Mouse (Mus musculus): ENCODE measurements around the gene Wapl.
A peak's percentile ranks its signal among the peaks of the same experiment; 100 is the strongest.

Gene Wapl

DNA sequence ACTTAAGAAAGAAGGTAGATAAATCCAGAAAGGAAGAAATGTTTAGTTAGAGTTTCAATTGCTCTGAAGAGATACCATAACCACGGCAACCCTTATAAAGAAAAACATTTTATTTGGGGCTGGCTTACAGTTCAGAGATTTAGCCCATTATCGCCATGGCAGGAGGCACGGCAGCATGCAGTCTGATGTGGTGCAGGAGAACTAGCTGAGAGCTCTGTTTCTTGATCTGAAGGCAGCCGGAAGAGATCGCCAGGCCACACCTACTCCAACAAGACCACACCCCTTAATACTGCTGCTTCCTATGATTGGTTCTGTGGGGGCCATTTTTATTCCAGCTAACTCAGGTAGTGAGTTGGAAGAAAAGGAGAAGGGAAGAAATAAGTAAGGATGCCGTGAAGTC lies 100.5 kb downstream of the Wapl start:
- DNase-seq (ENCODE audit: low spot score): no peak

DNA sequence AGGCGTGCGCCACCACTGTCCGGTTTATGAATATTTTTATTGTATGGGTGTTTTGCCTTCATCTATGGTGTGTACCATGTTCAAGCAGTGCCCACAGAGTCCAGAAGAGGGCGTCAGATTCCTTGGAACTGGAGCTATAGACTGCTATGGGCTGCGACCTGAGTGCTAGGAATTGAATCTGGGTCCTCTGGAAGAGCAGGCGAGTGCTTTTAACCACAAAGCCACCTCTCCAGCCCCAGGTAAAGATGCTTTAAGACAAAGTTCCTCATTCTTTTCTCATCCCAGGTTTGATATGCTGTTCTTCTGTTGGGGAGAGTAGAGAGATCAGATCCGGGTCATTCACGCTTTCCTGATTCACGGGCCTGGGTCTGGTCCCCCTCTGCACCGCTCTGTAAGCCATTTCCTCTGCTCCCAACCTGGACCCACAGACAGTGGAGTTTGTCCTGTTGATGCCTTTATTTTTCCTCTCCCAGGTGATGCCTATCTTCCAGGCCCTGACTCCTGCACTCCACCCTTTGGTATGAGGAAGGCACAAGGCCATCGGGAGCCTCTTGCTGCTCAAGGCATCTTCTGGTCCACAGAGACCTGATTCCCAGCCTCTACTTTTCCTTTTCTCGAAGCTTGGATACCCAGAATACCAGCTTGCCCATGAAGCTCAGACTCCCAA lies 103.1 kb downstream of the Wapl start:
- no peak for DNase-seq (ENCODE audit: low spot score)

DNA sequence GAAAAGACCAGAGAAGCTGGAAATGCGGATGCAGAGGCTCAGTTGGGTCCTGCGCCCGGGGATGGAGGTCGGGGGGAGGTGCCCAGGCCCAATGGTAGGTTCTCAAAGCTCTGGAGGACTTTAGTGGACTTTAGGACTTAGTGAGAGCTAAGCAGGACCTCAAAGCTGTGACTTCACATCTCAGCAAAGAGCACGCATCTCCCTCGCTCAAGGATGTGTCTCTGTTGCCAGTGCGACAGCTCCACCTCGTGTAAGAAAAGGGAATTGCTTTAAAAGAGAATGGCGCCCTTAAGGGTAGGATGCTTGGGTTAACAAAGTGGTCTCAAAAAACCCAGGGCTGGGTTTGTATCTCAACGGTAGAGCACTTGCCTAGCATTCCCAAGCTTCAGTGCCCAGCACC lies 104.1 kb downstream of the Wapl start:
- peak; percentile 86 for DNase-seq (ENCODE audit: low spot score)

- DNase-seq (ENCODE audit: low spot score): no peak
Observed at GRCm38 (mm10) chr14:34778760-34779159, 105.0 kb downstream of the Wapl start.

DNA sequence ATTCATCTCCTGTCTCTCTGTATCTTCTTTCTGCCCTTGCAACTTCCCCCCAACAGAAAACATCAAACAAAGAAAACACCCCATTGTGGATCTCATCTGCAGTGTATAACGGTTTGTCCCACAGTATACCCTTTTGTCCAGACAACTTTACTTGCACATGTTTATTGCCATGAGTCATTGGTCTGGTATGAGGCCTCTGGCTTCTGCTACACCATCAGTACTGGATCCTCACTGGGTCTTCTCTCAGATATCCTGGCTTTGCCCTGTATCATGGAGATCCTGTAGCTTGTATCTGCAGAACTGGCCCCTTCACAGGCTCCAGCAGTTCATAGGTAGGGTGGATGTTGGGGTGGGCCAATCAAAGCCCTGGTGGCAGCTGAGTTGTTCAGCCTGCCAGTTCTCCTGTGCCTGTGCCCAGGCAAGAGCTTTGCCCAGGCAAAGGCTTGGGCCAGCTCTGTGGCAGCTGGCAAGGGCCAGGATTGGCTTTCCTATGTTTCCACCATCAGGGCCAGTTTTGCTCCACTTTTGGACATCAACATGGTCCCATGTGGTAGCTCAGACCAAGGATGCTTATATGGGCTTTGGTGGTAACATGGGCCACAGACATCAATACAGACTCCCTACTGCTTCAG lies 119.8 kb downstream of the Wapl start:
- no peak for DNase-seq (ENCODE audit: low spot score)

Measured in retina, embryonic 14.5 days (tissue).